Mouse (Mus musculus) MEL (cell line): ENCODE results near the gene Map3k21.

Experiments used
- CTCF ChIP-seq, 3 experiments: IDR thresholded peaks in 2 of 3; conservative IDR thresholded peaks in 1 of 3; 2 replicates each; pipeline ENCODE4 v1.5.1; 2011 to 2012; ENCODE audit warnings: low read length in 3 of 3, low read depth in 2 of 3, mild to moderate bottlenecking in 2 of 3, improper control_type of control experiment in 1 of 3, inconsistent platforms in 1 of 3, mixed read lengths in 1 of 3, moderate library complexity in 1 of 3; ENCODE audit not compliant: control insufficient read depth in 1 of 3, insufficient read depth in 1 of 3, poor library complexity in 1 of 3, severe bottlenecking in 1 of 3
- E2F4 ChIP-seq: IDR thresholded peaks from 2 replicates; pipeline ENCODE4 v1.6.1; 2011; ENCODE audit warnings: low read depth, low read length, improper control_type of control experiment, borderline replicate concordance
- JUND ChIP-seq: IDR thresholded peaks from 2 replicates; pipeline ENCODE4 v1.6.1; 2011; ENCODE audit warnings: low read depth, mild to moderate bottlenecking, improper control_type of control experiment, low read length
- POLR2A ChIP-seq, 2 experiments: IDR thresholded peaks; 2 replicates each; pipeline ENCODE4 v1.6.1; 2011 to 2012; ENCODE audit warnings: low read length in 2 of 2, mild to moderate bottlenecking in 2 of 2, control low read depth in 1 of 2, improper control_type of control experiment in 1 of 2, low read depth in 1 of 2, moderate library complexity in 1 of 2; ENCODE audit not compliant: control insufficient read depth in 1 of 2, insufficient read depth in 1 of 2, poor library complexity in 1 of 2
- POLR2AphosphoS2 ChIP-seq: IDR thresholded peaks from 2 replicates; pipeline ENCODE4 v1.6.1; 2011; ENCODE audit warnings: low read length, improper control_type of control experiment
- RCOR1 ChIP-seq: IDR thresholded peaks from 2 replicates; pipeline ENCODE4 v1.6.1; 2012; ENCODE audit warnings: low read depth, mild to moderate bottlenecking, inconsistent platforms, low read length, improper control_type of control experiment
- ZNF384 ChIP-seq: IDR thresholded peaks from 2 replicates; pipeline ENCODE4 v1.6.1; 2012; ENCODE audit warnings: low read depth, mild to moderate bottlenecking, inconsistent platforms, low read length, improper control_type of control experiment

DNA sequence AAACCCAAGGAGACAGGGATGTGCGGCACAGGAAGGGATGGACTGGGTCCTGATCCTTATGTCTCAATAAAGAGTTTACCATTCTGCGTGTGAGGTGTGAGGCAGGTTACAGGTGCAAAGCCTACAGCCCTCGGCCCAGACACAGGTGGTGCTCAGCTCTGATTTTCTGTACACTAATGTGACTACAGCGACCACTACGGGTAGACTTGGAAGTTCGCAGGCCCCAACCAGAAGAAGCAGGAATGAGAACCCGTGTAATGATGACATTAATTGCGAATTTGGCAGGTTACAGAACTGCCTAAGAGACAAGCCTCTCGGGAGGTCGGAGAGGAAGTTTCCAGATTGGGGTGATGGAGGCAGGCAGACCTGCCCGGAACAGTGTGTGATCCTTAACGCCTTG lies 44.1 kb upstream of the Map3k21 start:
- no peak for TF ChIP-seq ZNF384
- no peak for TF ChIP-seq CTCF (IDR thresholded peaks at IDR 0.05 in 2 of 3, conservative IDR thresholded peaks at IDR 0.05 in 1 of 3; ENCODE audit: control insufficient read depth in 1 of 3, insufficient read depth in 1 of 3, low read depth in 2 of 3, low read length in 3 of 3, poor library complexity in 1 of 3, severe bottlenecking in 1 of 3)
- TF ChIP-seq JUND = no peak
- TF ChIP-seq E2F4 = no peak
- no peak for TF ChIP-seq POLR2A (IDR thresholded peaks at IDR 0.05; ENCODE audit: control insufficient read depth in 1 of 2, insufficient read depth in 1 of 2, low read depth in 1 of 2, low read length in 2 of 2, poor library complexity in 1 of 2)
- TF ChIP-seq POLR2AphosphoS2 = no peak
- no peak for TF ChIP-seq RCOR1
